Mouse (Mus musculus) ES-E14 (cell line): ENCODE results near the gene Il18bp.

ENCODE experiments used
- HCFC1 ChIP-seq: IDR thresholded peaks from 2 replicates; pipeline ENCODE4 v1.6.1; 2012; ENCODE audit warnings: low read length, inconsistent platforms, borderline replicate concordance; ENCODE audit not compliant: insufficient read depth
- MAFK ChIP-seq: IDR thresholded peaks from 2 replicates; pipeline ENCODE4 v1.6.1; 2014; ENCODE audit warnings: mild to moderate bottlenecking, low read depth, low read length, inconsistent platforms; ENCODE audit not compliant: insufficient read depth

DNA sequence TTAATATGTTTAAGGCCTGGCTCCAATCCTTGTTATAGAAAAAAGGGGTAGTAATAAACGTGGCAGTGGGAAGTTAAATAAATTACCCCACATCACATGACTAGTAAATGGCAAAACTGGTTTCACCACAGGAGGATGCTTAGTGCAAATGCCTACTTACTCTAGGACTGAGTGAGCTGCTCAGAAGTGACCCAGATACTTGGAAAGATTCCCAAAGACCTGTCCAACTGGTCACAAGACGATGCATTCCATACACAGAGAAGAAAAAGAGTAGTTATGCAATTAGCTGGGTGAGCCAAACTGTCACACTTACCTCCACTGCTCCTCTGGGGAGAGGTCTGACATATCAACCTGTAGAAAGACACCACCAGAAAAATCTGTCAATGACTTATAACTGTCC is 23.8 kb upstream of the Il18bp start:
- TF ChIP-seq MAFK (no peak), HCFC1 (no peak)
